Mouse (Mus musculus) small intestine, adult 2 months (tissue): Measurements from ENCODE around the gene Nrxn1. TPM values are rescaled to one million over a fixed set of nuclear protein-coding genes. Genes with fewer than 3 reads are reported as not detected.

Source experiments
- H3K27ac ChIP-seq: fragments of 200-500 bp; 2 replicates; pipeline ENCODE4 v1.5.1; 2012; ENCODE audit warnings: low read depth, low read length, control low read depth, inconsistent platforms; ENCODE audit not compliant: insufficient read depth
- H3K27me3 ChIP-seq: fragments of 200-500 bp; 2 replicates; pipeline ENCODE4 v1.6.1; 2012; ENCODE audit warnings: mild to moderate bottlenecking, moderate library complexity, low read length, inconsistent platforms; ENCODE audit not compliant: control insufficient read depth, insufficient read depth
- H3K36me3 ChIP-seq: fragments of 200-500 bp; 2 replicates; pipeline ENCODE4 v1.6.1; 2012; ENCODE audit warnings: mild to moderate bottlenecking, low read length, control low read depth, inconsistent platforms; ENCODE audit not compliant: control insufficient read depth, insufficient read depth
- H3K4me1 ChIP-seq: fragments of 200-500 bp; 2 replicates; pipeline ENCODE4 v1.6.1; 2012; ENCODE audit warnings: low read length, inconsistent platforms, mixed read lengths; ENCODE audit not compliant: control insufficient read depth, insufficient read depth, insufficient read length
- H3K4me3 ChIP-seq: fragments of 200-500 bp; 2 replicates; pipeline ENCODE4 v1.5.1; 2012; ENCODE audit warnings: low read depth, mild to moderate bottlenecking, control low read depth, inconsistent platforms, low read length, moderate library complexity
- CTCF ChIP-seq: fragments of 200-500 bp; IDR thresholded peaks from 2 replicates; pipeline ENCODE4 v1.5.1; 2012; ENCODE audit warnings: low read depth, mild to moderate bottlenecking, control low read depth, inconsistent platforms, low read length, moderate library complexity, mixed read lengths; ENCODE audit not compliant: insufficient replicate concordance, insufficient read length; ENCODE audit errors: extremely low read depth
- POLR2A ChIP-seq: fragments of 200-500 bp; IDR thresholded peaks from 2 replicates; pipeline ENCODE4 v1.6.1; 2012; ENCODE audit warnings: low read depth, mild to moderate bottlenecking, control low read depth, inconsistent platforms, low read length, moderate library complexity
- WGBS: fragments of 180-500 bp; shearing (Covaris S2); methylation state at CpG from one replicate; pipeline ENCODE4 v1.1.7; 2018; 5-methylcytosine and 5-hydroxymethylcytosine counted together
- polyA plus RNA-seq: library from polyadenylated mRNA; depleted of rRNA; stranded (reverse); fragments of >200 nt; gene quantifications from 2 replicates; pipeline ENCODE4 v1.2.3, GENCODE M21; 2012

Nrxn1 gene
- polyA plus RNA-seq, 1 experiment = 0.39 TPM

GRCm38 (mm10) chr17:91025061-91025623, 67.7 kb downstream of the Nrxn1 start:
- TF ChIP-seq POLR2A (no peak), CTCF (no peak)
- Histone ChIP-seq H3K27ac (no peak overlapping the region), H3K36me3 (no peaks in the 10 kb centered on the region), H3K27me3 (no peaks in the 10 kb centered on the region), H3K4me1 (no peaks in the 10 kb centered on the region), H3K4me3 (no peak overlapping the region)
- 44% methylated on average over 2 of the region's 2 CpGs for WGBS

DNA sequence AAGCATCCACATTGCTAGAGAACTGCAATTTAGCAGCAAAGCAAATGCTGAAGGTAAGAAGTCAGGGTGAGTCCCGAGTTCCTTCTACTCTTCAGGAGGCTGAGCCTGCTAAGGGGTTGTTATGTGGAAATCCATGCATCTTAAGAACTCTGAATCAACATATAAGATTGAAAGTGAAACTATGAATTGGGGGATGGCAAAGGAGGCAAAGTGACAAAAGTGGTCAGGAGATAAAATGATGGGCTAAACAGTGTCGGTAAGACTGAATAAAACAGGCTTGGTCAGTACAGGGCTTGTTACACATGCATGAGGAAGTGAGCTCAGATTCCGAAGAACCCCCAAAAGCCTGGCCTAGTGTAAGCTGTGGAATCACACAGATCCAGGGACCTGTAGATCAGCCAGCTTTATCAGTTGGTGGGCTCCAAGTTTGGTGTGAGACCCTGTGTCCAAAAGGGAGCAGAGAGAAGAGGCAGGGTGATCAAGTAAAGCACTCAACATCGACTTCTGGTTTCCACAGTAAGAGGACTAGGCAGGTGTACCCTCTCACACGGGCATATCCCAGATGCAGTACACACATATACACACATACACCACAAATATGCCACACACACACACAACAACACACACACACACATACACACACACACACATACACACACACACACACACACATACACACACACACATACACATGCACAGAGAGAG, 85.3 kb downstream of the Nrxn1 start:
- WGBS = 71% methylated on average over 5 of the region's 5 CpGs
- Histone ChIP-seq H3K27ac (no peak overlapping the region), H3K36me3 (no peaks in the 10 kb centered on the region), H3K4me3 (no peak overlapping the region), H3K27me3 (no peaks in the 10 kb centered on the region), H3K4me1 (no peaks in the 10 kb centered on the region)
- TF ChIP-seq POLR2A (no peak), CTCF (no peak)

GRCm38 (mm10) chr17:91000389-91000788, 92.5 kb downstream of the Nrxn1 start:
- no peaks in the 10 kb centered on the region for H3K4me1 ChIP-seq
- no peak overlapping the region for H3K4me3 ChIP-seq
- no peaks in the 10 kb centered on the region for H3K36me3 ChIP-seq
- H3K27me3 ChIP-seq = no peaks in the 10 kb centered on the region
- TF ChIP-seq CTCF = no peak
- no peak for TF ChIP-seq POLR2A
- no peak overlapping the region for H3K27ac ChIP-seq

DNA sequence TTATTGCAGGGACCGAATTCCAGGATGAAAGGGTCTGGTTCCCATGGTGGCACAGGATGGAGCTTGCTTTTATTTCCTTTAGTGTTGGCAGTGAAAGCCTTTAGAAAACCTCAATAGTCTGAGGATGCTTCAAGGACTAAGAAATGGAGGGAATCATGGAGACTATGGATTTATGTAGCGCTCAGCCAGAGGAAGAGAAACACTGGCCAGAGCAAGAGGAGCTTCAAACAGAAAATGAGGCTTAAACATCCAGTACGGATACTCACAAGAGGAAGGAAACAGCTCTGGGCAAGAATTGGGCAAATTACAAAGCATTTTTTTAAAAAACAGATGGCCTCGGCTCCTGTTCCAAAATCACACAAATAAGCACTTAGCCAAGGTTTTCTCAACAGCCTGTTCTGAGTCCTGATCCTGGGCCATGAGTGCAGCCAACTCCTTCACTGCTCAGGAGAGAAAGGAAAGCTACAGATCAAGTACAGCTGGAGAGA, 93.2 kb downstream of the Nrxn1 start:
- H3K27me3 ChIP-seq = no peaks in the 10 kb centered on the region
- H3K27ac ChIP-seq = no peak overlapping the region
- WGBS = 70% methylated on average over 4 of the region's 4 CpGs
- TF ChIP-seq CTCF = no peak
- no peak for TF ChIP-seq POLR2A
- H3K36me3 ChIP-seq = no peaks in the 10 kb centered on the region
- no peak overlapping the region for H3K4me3 ChIP-seq
- no peaks in the 10 kb centered on the region for H3K4me1 ChIP-seq

GRCm38 (mm10) chr17:90997714-90998113, 95.2 kb downstream of the Nrxn1 start:
- no peaks in the 10 kb centered on the region for H3K36me3 ChIP-seq
- no peaks in the 10 kb centered on the region for H3K27me3 ChIP-seq
- 30% methylated on average over 1 of the region's 1 CpGs for WGBS
- H3K4me3 ChIP-seq = no peak overlapping the region
- H3K4me1 ChIP-seq = no peaks in the 10 kb centered on the region
- no peak for TF ChIP-seq POLR2A
- TF ChIP-seq CTCF = no peak
- H3K27ac ChIP-seq = no peak overlapping the region

DNA sequence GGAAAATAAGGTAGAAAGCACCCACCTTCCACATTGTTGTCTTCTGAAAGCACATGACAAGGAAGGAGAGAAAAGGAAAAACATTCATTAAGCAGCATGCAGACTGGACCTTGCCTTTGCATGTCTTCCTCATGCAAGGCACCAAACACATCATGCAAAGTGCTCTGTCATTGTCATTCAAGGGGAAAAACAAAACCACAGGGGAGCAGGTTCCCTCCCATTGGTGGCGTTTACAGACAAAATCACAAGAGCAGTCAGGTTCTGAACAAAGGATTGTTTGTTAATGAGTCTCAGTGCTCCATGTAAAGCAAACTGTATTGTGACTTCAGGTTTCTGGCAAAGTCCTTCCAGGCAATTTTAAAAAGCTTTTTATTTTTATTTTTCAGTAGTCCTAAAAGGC, 97.4 kb downstream of the Nrxn1 start:
- no peaks in the 10 kb centered on the region for H3K27me3 ChIP-seq
- H3K27ac ChIP-seq = no peak overlapping the region
- H3K36me3 ChIP-seq = no peaks in the 10 kb centered on the region
- H3K4me1 ChIP-seq = no peaks in the 10 kb centered on the region
- WGBS = 24% methylated on average over 1 of the region's 1 CpGs
- no peak overlapping the region for H3K4me3 ChIP-seq
- no peak for TF ChIP-seq CTCF
- no peak for TF ChIP-seq POLR2A

DNA sequence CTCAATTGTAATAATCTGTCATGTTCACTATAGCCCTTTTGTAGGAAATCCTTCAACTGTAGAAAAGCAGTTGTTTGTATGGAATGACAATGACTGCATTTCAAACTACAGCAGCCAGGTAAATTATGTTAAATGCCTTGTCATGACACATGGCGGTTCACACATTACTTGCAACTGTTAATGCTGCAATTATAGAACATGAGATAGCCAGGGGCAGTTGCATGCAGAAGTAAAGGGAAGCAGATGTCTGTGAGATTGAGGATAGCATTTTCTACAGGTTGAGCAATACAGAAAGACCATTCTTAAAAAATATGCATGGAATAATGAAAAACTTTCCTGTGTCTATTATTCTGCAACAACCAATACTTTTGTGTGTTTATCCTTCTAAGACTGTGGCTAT, 98.6 kb downstream of the Nrxn1 start:
- H3K27ac ChIP-seq = no peak overlapping the region
- no peak overlapping the region for H3K4me3 ChIP-seq
- H3K36me3 ChIP-seq = no peaks in the 10 kb centered on the region
- WGBS = 68% methylated on average over 1 of the region's 1 CpGs
- TF ChIP-seq POLR2A (no peak), CTCF (no peak)
- no peaks in the 10 kb centered on the region for H3K27me3 ChIP-seq
- no peaks in the 10 kb centered on the region for H3K4me1 ChIP-seq
